Mouse (Mus musculus) embryonic stem cell, embryonic (primary cell): Measurements from ENCODE around the gene AC140267.1.

Experiments
- CTCF ChIA-PET, 4 experiments: fragments of 300-600 bp in 2 of 4; fragments of 350-600 bp in 2 of 4; sonication (Branson Sonifier 250); formaldehyde crosslinking; loops; one replicate each; lab custom pipeline; 2022; ENCODE audit warnings: inconsistent platforms in 2 of 4; lab: Charles Lee
- POLR2A ChIA-PET, 4 experiments: fragments of 300-600 bp in 2 of 4; fragments of 350-600 bp in 2 of 4; sonication (Branson Sonifier 250); formaldehyde crosslinking; loops; one replicate each; lab custom pipeline; 2022; ENCODE audit warnings: antibody characterized with exemption in 4 of 4, inconsistent platforms in 1 of 4; lab: Charles Lee

Gene AC140267.1

GRCm38 (mm10) chr15:80253530-80253929 is 17.9 kb downstream of the AC140267.1 start:
- ChIA-PET CTCF (interaction anchor here in 1 of 4 experiments (0.5 kb wide), 1 partner anchor 165 kb away, joined by 4 read pairs; no protein-coding TSS in a partner anchor), POLR2A (interaction anchor here in 2 of 4 experiments (0.8 to 10.4 kb wide), 14 partner anchors 9 to 176 kb away, joined by 3 to 439 read pairs (median 4); partner anchors contain the start of genes Mief1 (in 2 of the 2), Rps19bp1 (in 2 of the 2), AC140267.1 (in 1 of the 2) and Tab1 (in 1 of the 2))

GRCm38 (mm10) chr15:80254207-80254606 is 18.6 kb downstream of the AC140267.1 start:
- ChIA-PET POLR2A (interaction anchor here (0.8 to 10.4 kb wide), 81 partner anchors 7 to 1440 kb away, joined by 3 to 439 read pairs (median 8); partner anchors contain the start of genes AC140267.1 (in 3 of the 4), Rps19bp1 (in 3 of the 4), Tab1 (in 3 of the 4) and Mief1 (in 2 of the 4)), CTCF (interaction anchor here in 1 of 4 experiments (1.0 kb wide), 1 partner anchor 21 kb away, joined by 5 read pairs; the partner anchor contains the start of gene Mief1)

- ChIA-PET POLR2A (interaction anchor here (0.5 to 10.4 kb wide), 238 partner anchors 8 to 1761 kb away, joined by 3 to 439 read pairs (median 4); partner anchors contain the start of genes Mief1 (in 4 of the 4), Rps19bp1 (in 4 of the 4), AC140267.1 (in 3 of the 4) and Tab1 (in 3 of the 4)), CTCF (interaction anchor here in 2 of 4 experiments (0.5 to 1.0 kb wide), 11 partner anchors 9 to 597 kb away, joined by 3 to 14 read pairs (median 3); partner anchors contain the start of genes Mief1 (in 2 of the 2), AC140267.1 (in 1 of the 2), Fam227a (in 1 of the 2) and Rps19bp1 (in 1 of the 2))
Measured at GRCm38 (mm10) chr15:80254847-80255645, 19.4 kb downstream of the AC140267.1 start, which contains the start of gene Atf4. Gene Atf4, plus strand, starts transcription at chr15:80255184.

- ChIA-PET POLR2A (interaction anchor here (0.5 to 10.4 kb wide), 160 partner anchors 8 to 1709 kb away, joined by 3 to 439 read pairs (median 6); partner anchors contain the start of genes Rps19bp1 (in 4 of the 4), AC140267.1 (in 3 of the 4), Mief1 (in 3 of the 4) and Syngr1 (in 3 of the 4)), CTCF (interaction anchor here in 1 of 4 experiments (0.7 to 1.3 kb wide), 5 partner anchors 22 to 449 kb away, joined by 3 to 6 read pairs (median 3); partner anchors contain the start of genes Mief1 and Syngr1)
Measured at GRCm38 (mm10) chr15:80255646-80256121, 20.0 kb downstream of the AC140267.1 start.

- ChIA-PET POLR2A (interaction anchor here (0.5 to 10.4 kb wide), 151 partner anchors 8 to 1709 kb away, joined by 3 to 439 read pairs (median 5); partner anchors contain the start of genes Rps19bp1 (in 4 of the 4), Mief1 (in 3 of the 4), Syngr1 (in 3 of the 4) and AC140267.1 (in 2 of the 4)), CTCF (interaction anchor here in 1 of 4 experiments (0.7 to 1.3 kb wide), 5 partner anchors 22 to 448 kb away, joined by 3 to 6 read pairs (median 3); partner anchors contain the start of genes Mief1 and Syngr1)
Measured at GRCm38 (mm10) chr15:80256242-80256641, 20.6 kb downstream of the AC140267.1 start.

GRCm38 (mm10) chr15:80256656-80257601 is 21.3 kb downstream of the AC140267.1 start:
- ChIA-PET POLR2A (interaction anchor here (0.6 to 10.4 kb wide), 146 partner anchors 7 to 1176 kb away, joined by 3 to 439 read pairs (median 5); partner anchors contain the start of genes Mief1 (in 4 of the 4), Tnrc6b (in 4 of the 4), AC140267.1 (in 3 of the 4) and Rps19bp1 (in 3 of the 4)), CTCF (interaction anchor here (1.0 to 1.6 kb wide), 7 partner anchors 10 to 447 kb away, joined by 3 to 6 read pairs (median 3); partner anchors contain the start of gene Mief1 (in 1 of the 4))

GRCm38 (mm10) chr15:80257602-80258239 is 22.1 kb downstream of the AC140267.1 start:
- CTCF ChIA-PET = interaction anchor here (0.6 to 1.6 kb wide), 13 partner anchors 10 to 453 kb away, joined by 3 to 6 read pairs (median 4); partner anchors contain the start of genes Mief1 (in 1 of the 4), Tab1 (in 1 of the 4) and Tnrc6b (in 1 of the 4)
- POLR2A ChIA-PET = interaction anchor here (0.6 to 10.4 kb wide), 140 partner anchors 9 to 1635 kb away, joined by 3 to 439 read pairs (median 4); partner anchors contain the start of genes Mief1 (in 4 of the 4), Tnrc6b (in 4 of the 4), AC140267.1 (in 3 of the 4) and Mgat3 (in 2 of the 4)

- ChIA-PET POLR2A (interaction anchor here (0.6 to 10.4 kb wide), 123 partner anchors 9 to 1634 kb away, joined by 3 to 439 read pairs (median 5); partner anchors contain the start of genes Mief1 (in 4 of the 4), Tnrc6b (in 4 of the 4), AC140267.1 (in 2 of the 4) and Mgat3 (in 2 of the 4)), CTCF (interaction anchor here (0.6 to 1.6 kb wide), 14 partner anchors 11 to 452 kb away, joined by 3 to 5 read pairs (median 4); partner anchors contain the start of genes Tab1 (in 1 of the 4) and Tnrc6b (in 1 of the 4))
Measured at GRCm38 (mm10) chr15:80258240-80259170, 22.9 kb downstream of the AC140267.1 start.

GRCm38 (mm10) chr15:80259406-80260045 is 23.9 kb downstream of the AC140267.1 start:
- POLR2A ChIA-PET = interaction anchor here (0.6 to 10.4 kb wide), 49 partner anchors 13 to 1326 kb away, joined by 3 to 439 read pairs (median 8); partner anchors contain the start of genes Mief1 (in 3 of the 4), AC140267.1 (in 2 of the 4), Rpl3 (in 2 of the 4) and Syngr1 (in 2 of the 4)

GRCm38 (mm10) chr15:80260677-80261076 is 25.0 kb downstream of the AC140267.1 start:
- CTCF ChIA-PET = interaction anchor here (0.5 to 2.2 kb wide), 45 partner anchors 9 to 780 kb away, joined by 3 to 12 read pairs (median 4); partner anchors contain the start of genes Mief1 (in 2 of the 4), AC140267.1 (in 1 of the 4), Cbx7 (in 1 of the 4) and Syngr1 (in 1 of the 4)
- POLR2A ChIA-PET = interaction anchor here (0.6 to 10.4 kb wide), 48 partner anchors 14 to 1002 kb away, joined by 3 to 439 read pairs (median 4); partner anchors contain the start of genes Mief1 (in 3 of the 4), AC140267.1 (in 2 of the 4), Mgat3 (in 2 of the 4) and Rpl3 (in 2 of the 4)

More at GRCm38 (mm10) chr15:80259406-80260045, 23.9 kb downstream of the AC140267.1 start:
- CTCF ChIA-PET = interaction anchor here in 2 of 4 experiments (0.9 to 2.2 kb wide), 12 partner anchors 10 to 187 kb away, joined by 3 to 12 read pairs (median 5); partner anchors contain the start of genes Mief1 (in 2 of the 2) and Syngr1 (in 1 of the 2)

- ChIA-PET CTCF (interaction anchor here (0.6 to 2.2 kb wide), 27 partner anchors 8 to 443 kb away, joined by 3 to 12 read pairs (median 5); partner anchors contain the start of genes Mief1 (in 2 of the 4), Cbx7 (in 1 of the 4), Syngr1 (in 1 of the 4) and Tab1 (in 1 of the 4)), POLR2A (interaction anchor here (0.6 to 10.4 kb wide), 37 partner anchors 14 to 1002 kb away, joined by 3 to 439 read pairs (median 5); partner anchors contain the start of genes Mief1 (in 3 of the 4), AC140267.1 (in 2 of the 4), Rpl3 (in 2 of the 4) and Syngr1 (in 2 of the 4))
Measured at GRCm38 (mm10) chr15:80261100-80261499, 25.5 kb downstream of the AC140267.1 start.

- ChIA-PET POLR2A (interaction anchor here (0.5 to 2.7 kb wide), 100 partner anchors 8 to 1814 kb away, joined by 3 to 166 read pairs (median 4); partner anchors contain the start of genes Atf4 (in 4 of the 4), Mief1 (in 3 of the 4), Tnrc6b (in 3 of the 4) and Dmc1 (in 1 of the 4)), CTCF (interaction anchor here (0.6 to 2.1 kb wide), 28 partner anchors 9 to 443 kb away, joined by 3 to 14 read pairs (median 4); partner anchors contain the start of genes Atf4 (in 1 of the 4), Mief1 (in 1 of the 4) and Syngr1 (in 1 of the 4))
Measured at GRCm38 (mm10) chr15:80263610-80264575, 28.3 kb downstream of the AC140267.1 start, which contains the start of gene Rps19bp1. Gene Rps19bp1, minus strand, starts transcription at chr15:80264315.
